Mouse (Mus musculus) small intestine, adult 2 months (tissue): ENCODE measurements around the gene Clec14a.

Experiments used
- CTCF ChIP-seq: fragments of 200-500 bp; IDR thresholded peaks from 2 replicates; pipeline ENCODE4 v1.5.1; 2012; ENCODE audit warnings: low read depth, mild to moderate bottlenecking, control low read depth, inconsistent platforms, low read length, moderate library complexity, mixed read lengths; ENCODE audit not compliant: insufficient replicate concordance, insufficient read length; ENCODE audit errors: extremely low read depth
- POLR2A ChIP-seq: fragments of 200-500 bp; IDR thresholded peaks from 2 replicates; pipeline ENCODE4 v1.6.1; 2012; ENCODE audit warnings: low read depth, mild to moderate bottlenecking, control low read depth, inconsistent platforms, low read length, moderate library complexity

GRCm38 (mm10) chr12:58216218-58216617 lies 52.9 kb downstream of the Clec14a start:
- TF ChIP-seq CTCF (no peak), POLR2A (no peak)
